In the genomic region with DNA sequence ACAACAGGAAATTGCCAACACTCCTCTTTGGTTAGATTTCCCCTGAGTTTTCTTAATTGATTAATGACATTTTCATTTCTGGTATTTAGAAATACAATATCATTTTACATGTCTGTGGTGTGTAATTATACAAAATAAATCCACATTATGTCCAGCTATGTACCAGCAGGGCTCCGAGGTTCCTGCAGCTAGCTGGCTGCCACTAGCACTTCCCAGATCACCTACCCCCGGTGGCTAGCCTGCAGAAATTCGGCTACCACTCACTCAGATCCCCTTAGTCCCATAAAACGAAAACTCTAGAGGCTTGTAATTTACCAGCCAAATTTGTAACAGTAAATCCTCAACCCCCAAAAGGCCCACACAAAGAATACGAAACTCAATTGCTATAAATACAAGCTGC, we compare ENCODE assay signal across 20 mouse cellular contexts. TPM values are rescaled to one million over a fixed set of nuclear protein-coding genes. Genes with fewer than 3 reads are reported as not detected.
"Had no signal": no experiment of that assay in that cellular context is flagged by ENCODE, and none has a peak within 500 bp of the region (broad histone marks: within the 10 kb centered on the region; RNA-seq: fewer than 3 reads in every experiment).

No protein-coding gene starts in this region.

- H3K4me2 ChIP-seq: liver, embryonic 15.5 days; lung, embryonic 15.5 days; midbrain, embryonic 11.5 days; midbrain, embryonic 13.5 days; midbrain, embryonic 15.5 days; stomach, embryonic 15.5 days had no signal

- H3K9ac ChIP-seq: liver, embryonic 15.5 days; liver, postnatal 0 days; lung, embryonic 15.5 days; midbrain, embryonic 13.5 days; midbrain, embryonic 15.5 days; stomach, embryonic 15.5 days had no signal

- H3K4me1 ChIP-seq: midbrain, embryonic 13.5 days; midbrain, embryonic 15.5 days had no signal

- ATAC-seq: liver, postnatal 0 days; lung, postnatal 0 days; midbrain, embryonic 13.5 days; midbrain, embryonic 15.5 days had no signal

- H3K27me3 ChIP-seq: liver, embryonic 15.5 days; lung, embryonic 15.5 days; midbrain, embryonic 13.5 days; midbrain, embryonic 15.5 days; stomach, embryonic 15.5 days had no signal

- DNase-seq: liver, postnatal 0 days; lung, adult 2 months; lung, postnatal 14 days; lung, postnatal 36 days; right cerebral cortex, postnatal 14 days; thymus, adult 2 months; thymus, postnatal 25 days; thymus, postnatal 4 days had no signal

- H3K27ac ChIP-seq: liver, embryonic 15.5 days; lung, embryonic 15.5 days; macrophage; midbrain, embryonic 13.5 days; midbrain, embryonic 15.5 days; stomach, embryonic 15.5 days; stomach, postnatal 0 days had no signal

- H3K4me3 ChIP-seq: liver, embryonic 15.5 days; lung, embryonic 15.5 days; megakaryocyte, embryonic 14.5 days; midbrain, embryonic 13.5 days; midbrain, embryonic 15.5 days; stomach, embryonic 15.5 days had no signal

- H3K36me3 ChIP-seq: liver, embryonic 15.5 days; lung, embryonic 15.5 days; midbrain, embryonic 13.5 days; midbrain, embryonic 15.5 days; stomach, embryonic 15.5 days had no signal

- H3K9me3 ChIP-seq: liver, embryonic 15.5 days; lung, embryonic 15.5 days; megakaryocyte, embryonic 14.5 days; midbrain, embryonic 13.5 days; midbrain, embryonic 15.5 days; stomach, embryonic 15.5 days had no signal

RNA-seq across cellular contexts. Expression of gene Aldh1l1, which starts 33.1 kb away (rescaled TPM):
- total RNA-seq: monocyte, adult 5-6 weeks; neutrophil, adult 5-6 weeks had no signal

RNA-seq across cellular contexts. Expression of gene Klf15, which starts 57.0 kb away (rescaled TPM):
- total RNA-seq: monocyte, adult 5-6 weeks; neutrophil, adult 5-6 weeks had no signal
